In genomic region chr17:43229621-43230513, GRCm38 (mm10) we compare ENCODE assay signal across 9 mouse cellular contexts. TPM values are rescaled to one million over a fixed set of nuclear protein-coding genes. Genes with fewer than 3 reads are reported as not detected.
DNase-seq lines count a peak whose midpoint lies in the region; ATAC-seq and TF ChIP-seq lines count a peak whose summit lies in the region.
"Had no signal": no experiment of that assay in that cellular context is flagged by ENCODE, and none has a peak within 500 bp of the region (broad histone marks: within the 10 kb centered on the region; RNA-seq: fewer than 3 reads in every experiment).

No protein-coding gene starts in this region.

- TF ChIP-seq EP300 in liver, postnatal 0 days (IDR thresholded peaks at IDR 0.05; ENCODE audit: low read depth), result peak; percentile 30

- intact Hi-C loops in heart, postnatal 10 days (cut with DNase I), result loop anchor here (1.0 to 5.0 kb wide), 4 partner anchors 88 to 218 kb away; partner anchors contain the start of gene Tnfrsf21

- TF ChIP-seq CTCF in E14TG2a.4 (conservative IDR thresholded peaks at IDR 0.05; ENCODE audit: low read length), result peak; percentile 59
- peak; percentile 87 for TF ChIP-seq CTCF in liver, postnatal 0 days (IDR thresholded peaks at IDR 0.05; ENCODE audit: low read depth)

- H3K27me3 ChIP-seq in E14TG2a.4 (ENCODE audit: insufficient read depth, low read length), result peaks cover 3% of the 10 kb centered on the region; the same call in 1 of the 2 replicates
- H3K27me3 ChIP-seq in forebrain, embryonic 13.5 days, result no peaks in the 10 kb centered on the region
- no peaks in the 10 kb centered on the region for H3K27me3 ChIP-seq in liver, postnatal 0 days (ENCODE audit: insufficient read depth, low read length)
- H3K27me3 ChIP-seq in neural tube, embryonic 13.5 days, result no peaks in the 10 kb centered on the region

- peaks cover 4% of the 10 kb centered on the region; the same call in 1 of the 2 replicates for H3K4me1 ChIP-seq in E14TG2a.4 (replicated peaks; ENCODE audit: low read depth, low read length)
- peaks cover 4% of the 10 kb centered on the region for H3K4me1 ChIP-seq in forebrain, embryonic 13.5 days
- peaks cover 4% of the 10 kb centered on the region for H3K4me1 ChIP-seq in liver, postnatal 0 days (ENCODE audit: insufficient read depth)
- H3K4me1 ChIP-seq in neural tube, embryonic 13.5 days (replicated peaks), result peaks cover 12% of the 10 kb centered on the region

- 53% methylated on average over 12 of the region's 12 CpGs for WGBS in forebrain, embryonic 13.5 days
- WGBS in liver, postnatal 0 days (ENCODE audit: insufficient replicate concordance), result 44% methylated on average over 12 of the region's 12 CpGs
- 40% methylated on average over 12 of the region's 12 CpGs for WGBS in neural tube, embryonic 13.5 days

- no peaks in the 10 kb centered on the region for H3K9me3 ChIP-seq in E14TG2a.4 (ENCODE audit: low read length)
- H3K9me3 ChIP-seq in forebrain, embryonic 13.5 days (replicated peaks), result no peaks in the 10 kb centered on the region
- no peaks in the 10 kb centered on the region for H3K9me3 ChIP-seq in liver, postnatal 0 days (ENCODE audit: low read length)
- no peaks in the 10 kb centered on the region for H3K9me3 ChIP-seq in neural tube, embryonic 13.5 days

- H3K36me3 ChIP-seq in E14TG2a.4 (ENCODE audit: insufficient read depth, low read length), result no peaks in the 10 kb centered on the region
- no peaks in the 10 kb centered on the region for H3K36me3 ChIP-seq in forebrain, embryonic 13.5 days (ENCODE audit: poor library complexity, severe bottlenecking)
- no peaks in the 10 kb centered on the region for H3K36me3 ChIP-seq in liver, postnatal 0 days (replicated peaks; ENCODE audit: insufficient read depth, low read length)
- H3K36me3 ChIP-seq in neural tube, embryonic 13.5 days, result no peaks in the 10 kb centered on the region

- no peak overlapping the region for H3K4me3 ChIP-seq in E14TG2a.4 (replicated peaks; ENCODE audit: low read length)
- no peak overlapping the region for H3K4me3 ChIP-seq in forebrain, embryonic 13.5 days
- H3K4me3 ChIP-seq in liver, postnatal 0 days (ENCODE audit: low read depth, low read length), result no peak overlapping the region
- H3K4me3 ChIP-seq in neural tube, embryonic 13.5 days, result no peak overlapping the region

- peak; percentile 85 for DNase-seq in c-Kit-positive CD71-negative TER-119-negative erythroid progenitor cells, embryonic 14.5 days (ENCODE audit: low read depth)
- peak; percentile 74 to 87 for DNase-seq in heart, postnatal 10 days
- peak; percentile 71 to 81 for DNase-seq in kidney, postnatal 4 days
- peak; percentile 59 for DNase-seq in liver, postnatal 0 days
- DNase-seq in testis, postnatal 10 days (ENCODE audit: low spot score), result peak; percentile 74

- no peak overlapping the region for H3K9ac ChIP-seq in forebrain, embryonic 13.5 days
- no peak overlapping the region for H3K9ac ChIP-seq in liver, postnatal 0 days (replicated peaks)
- peak overlapping the region; percentile 27 for H3K9ac ChIP-seq in neural tube, embryonic 13.5 days

- ATAC-seq in forebrain, embryonic 13.5 days, result peak; percentile 93
- ATAC-seq in liver, postnatal 0 days, result peak; percentile 47
- peak; percentile 96 for ATAC-seq in neural tube, embryonic 13.5 days (ENCODE audit: low read depth)

- H3K4me2 ChIP-seq in forebrain, embryonic 13.5 days, result peak overlapping the region; percentile 42
- H3K4me2 ChIP-seq in liver, postnatal 0 days (ENCODE audit: low read depth, low read length), result peak overlapping the region; percentile 10; the same call in 1 of the 2 replicates
- peak overlapping the region; percentile 47 for H3K4me2 ChIP-seq in neural tube, embryonic 13.5 days

- no peak overlapping the region for H3K27ac ChIP-seq in forebrain, embryonic 13.5 days
- no peak overlapping the region for H3K27ac ChIP-seq in liver, postnatal 0 days (ENCODE audit: low read depth)
- no peak overlapping the region for H3K27ac ChIP-seq in neural tube, embryonic 13.5 days (replicated peaks)

RNA-seq across cellular contexts. Expression of gene Adgrf1, which starts 40.3 kb away (rescaled TPM):
- polyA plus RNA-seq in forebrain, embryonic 13.5 days (2015; fragmentation: Nextera tagmentation; extraction: Ambion mirVana), result not detected in 2 replicates
- not detected for total RNA-seq in heart, postnatal 10 days (2021)
- polyA plus RNA-seq in liver, postnatal 0 days (2015; fragmentation: Nextera tagmentation; extraction: Ambion mirVana), result 0.60 and 0.69 TPM in 2 replicates
- polyA plus RNA-seq in neural tube, embryonic 13.5 days (2015; fragmentation: Nextera tagmentation; extraction: Ambion mirVana), result not detected in 2 replicates
- total RNA-seq: gastrocnemius, postnatal 36 days had no signal
